Mouse (Mus musculus) midbrain, embryonic 16.5 days (tissue): Measurements from ENCODE around the gene Slc18a3. TPM values are rescaled to one million over a fixed set of nuclear protein-coding genes. Genes with fewer than 3 reads are reported as not detected.

ENCODE experiments used
- ATAC-seq: fragments of 200-750 bp; cut with Nextera tagmentation; 2 replicates; pipeline ENCODE4 v1.8.0; 2017; ENCODE audit warnings: moderate TSS enrichment
- H3K27ac ChIP-seq: fragments of 300-500 bp; sonication (generic); 2 replicates; pipeline ENCODE4 v1.5.1; 2014; ENCODE audit warnings: mild to moderate bottlenecking, low read length, mixed read lengths
- H3K27me3 ChIP-seq: fragments of 300-500 bp; sonication (generic); 2 replicates; pipeline ENCODE4 v1.6.1; 2014; ENCODE audit warnings: low read depth, low read length, mixed read lengths; ENCODE audit not compliant: control insufficient read depth, insufficient read depth
- H3K36me3 ChIP-seq: fragments of 300-500 bp; sonication (generic); 2 replicates; pipeline ENCODE4 v1.6.1; 2014; ENCODE audit warnings: mild to moderate bottlenecking, low read length, moderate library complexity, mixed read lengths; ENCODE audit not compliant: control insufficient read depth, insufficient read depth
- H3K4me1 ChIP-seq: fragments of 300-500 bp; sonication (generic); 2 replicates; pipeline ENCODE4 v1.6.1; 2014; ENCODE audit warnings: mild to moderate bottlenecking, low read length, mixed read lengths; ENCODE audit not compliant: control insufficient read depth, insufficient read depth
- H3K4me2 ChIP-seq: fragments of 300-500 bp; sonication (generic); 2 replicates; pipeline ENCODE4 v1.6.1; 2014; ENCODE audit warnings: mild to moderate bottlenecking, low read length, mixed read lengths
- H3K4me3 ChIP-seq: fragments of 300-500 bp; sonication (generic); 2 replicates; pipeline ENCODE4 v1.5.1; 2014; ENCODE audit warnings: low read depth, mild to moderate bottlenecking, low read length, moderate library complexity, mixed read lengths
- H3K9ac ChIP-seq: fragments of 300-500 bp; sonication (generic); 2 replicates; pipeline ENCODE4 v1.6.1; 2014; ENCODE audit warnings: low read depth, low read length, mixed read lengths
- H3K9me3 ChIP-seq: fragments of 300-500 bp; sonication (generic); replicated peaks from 2 replicates; pipeline ENCODE4 v1.6.1; 2014; ENCODE audit warnings: mild to moderate bottlenecking, low read length, mixed read lengths; ENCODE audit not compliant: control insufficient read depth, poor library complexity, severe bottlenecking
- WGBS: fragments of 180-500 bp; shearing (Covaris S2); extraction: QIAGEN DNeasy Blood & Tissue Kit; methylation state at CpG from one replicate; pipeline ENCODE4 v1.1.7; 2014; 5-methylcytosine and 5-hydroxymethylcytosine counted together
- polyA plus RNA-seq: library from polyadenylated mRNA; unstranded; fragments of >200 nt; fragmentation: Nextera tagmentation; extraction: Ambion mirVana; gene quantifications from 2 replicates; pipeline ENCODE4 v1.2.1, GENCODE M21; 2015

The Slc18a3 gene
- 2.7 and 3.6 TPM in 2 replicates for polyA plus RNA-seq

DNA sequence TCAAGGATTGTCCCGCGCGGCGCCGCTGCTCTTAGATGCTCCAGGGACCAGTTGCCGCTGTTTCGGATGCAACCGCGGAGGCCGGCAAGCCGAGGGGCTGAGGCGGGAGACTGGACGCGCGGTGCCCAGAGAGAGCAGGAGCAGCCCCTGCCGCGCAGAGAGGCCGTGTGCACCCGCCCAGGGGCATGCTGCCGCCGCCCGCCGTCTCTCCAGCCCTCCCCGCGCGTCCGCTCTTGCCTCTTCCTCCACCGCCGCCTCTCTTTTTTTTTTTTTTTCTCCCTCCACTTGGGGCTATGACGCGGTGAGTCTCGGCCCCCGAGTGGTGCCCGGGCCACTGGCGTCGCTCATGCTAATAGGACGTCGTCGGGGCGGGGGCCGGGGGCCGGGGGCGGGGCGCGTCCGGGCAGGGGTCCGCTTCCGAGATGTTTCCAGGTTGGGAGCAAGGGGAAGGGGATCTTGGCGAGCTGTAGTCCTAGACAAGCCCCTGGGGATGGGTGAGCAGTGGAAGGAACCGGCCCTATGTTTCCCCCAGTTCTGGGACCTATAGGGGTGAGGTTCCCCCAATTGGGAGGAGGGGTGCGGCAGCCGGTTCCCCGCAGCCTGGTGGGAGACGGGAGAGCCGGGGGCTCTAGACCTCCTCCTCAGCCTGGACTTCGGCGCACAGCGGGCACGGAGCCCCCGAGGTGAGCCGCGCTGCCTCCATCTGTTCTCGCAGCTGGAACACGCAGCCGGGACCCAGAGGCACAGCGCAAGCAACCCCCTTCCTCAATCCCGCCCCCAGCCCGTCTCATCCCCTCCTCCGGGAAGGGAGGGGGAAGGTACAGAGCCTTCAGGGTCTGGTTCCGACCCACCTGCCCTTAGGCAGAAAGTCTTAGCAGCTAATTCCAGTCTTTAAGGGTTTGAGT is at the start of gene Slc18a3:
Gene Slc18a3 (minus strand): TSS at position 250 of the 905 bp plus-strand sequence.
- H3K4me3 ChIP-seq, result peak within 1 kb of the TSS; percentile 43
- peak within 1 kb of the TSS; percentile 69 for H3K4me2 ChIP-seq
- H3K9me3 ChIP-seq, result no peaks in the 10 kb centered on the region
- H3K4me1 ChIP-seq, result peaks cover 21% of the 10 kb centered on the region
- H3K27me3 ChIP-seq, result peaks cover 79% of the 10 kb centered on the region
- 1% methylated on average over 65 of the region's 70 CpGs for WGBS
- H3K9ac ChIP-seq, result peak within 1 kb of the TSS; percentile 49
- H3K27ac ChIP-seq, result no peak within 1 kb of the TSS
- ATAC-seq, result no peak; the same call in 1 of the 2 replicates
- no peaks in the 10 kb centered on the region for H3K36me3 ChIP-seq

- under 1% methylated on average over 62 of the region's 62 CpGs for WGBS
- H3K9ac ChIP-seq, result peak within 1 kb of the TSS; percentile 84
Measured at GRCm38 (mm10) chr14:32513336-32514032, 48.8 kb upstream of the Slc18a3 start, which contains the start of gene Ercc6. Gene Ercc6, plus strand, starts transcription at chr14:32513521.

GRCm38 (mm10) chr14:32512912-32513311 is 48.3 kb upstream of the Slc18a3 start:
- Histone ChIP-seq H3K4me1 (peaks cover 17% of the 10 kb centered on the region), H3K27ac (peak overlapping the region; percentile 1), H3K4me3 (peak overlapping the region; percentile 86), H3K9me3 (no peaks in the 10 kb centered on the region), H3K36me3 (peaks cover 6% of the 10 kb centered on the region; the same call in 1 of the 2 replicates), H3K27me3 (no peaks in the 10 kb centered on the region), H3K9ac (peak overlapping the region; percentile 33), H3K4me2 (peak overlapping the region; percentile 78)
- 41% methylated on average over 9 of the region's 9 CpGs for WGBS
- peak; percentile 57 for ATAC-seq

More at GRCm38 (mm10) chr14:32513336-32514032, 48.8 kb upstream of the Slc18a3 start, which contains the start of gene Ercc6:
- Histone ChIP-seq H3K36me3 (peaks cover 6% of the 10 kb centered on the region; the same call in 1 of the 2 replicates), H3K4me1 (peaks cover 17% of the 10 kb centered on the region), H3K4me2 (peak within 1 kb of the TSS; percentile 78), H3K27me3 (no peaks in the 10 kb centered on the region), H3K9me3 (no peaks in the 10 kb centered on the region), H3K27ac (peak within 1 kb of the TSS; percentile 92), H3K4me3 (peak within 1 kb of the TSS; percentile 86)
- peak; percentile 95 for ATAC-seq

DNA sequence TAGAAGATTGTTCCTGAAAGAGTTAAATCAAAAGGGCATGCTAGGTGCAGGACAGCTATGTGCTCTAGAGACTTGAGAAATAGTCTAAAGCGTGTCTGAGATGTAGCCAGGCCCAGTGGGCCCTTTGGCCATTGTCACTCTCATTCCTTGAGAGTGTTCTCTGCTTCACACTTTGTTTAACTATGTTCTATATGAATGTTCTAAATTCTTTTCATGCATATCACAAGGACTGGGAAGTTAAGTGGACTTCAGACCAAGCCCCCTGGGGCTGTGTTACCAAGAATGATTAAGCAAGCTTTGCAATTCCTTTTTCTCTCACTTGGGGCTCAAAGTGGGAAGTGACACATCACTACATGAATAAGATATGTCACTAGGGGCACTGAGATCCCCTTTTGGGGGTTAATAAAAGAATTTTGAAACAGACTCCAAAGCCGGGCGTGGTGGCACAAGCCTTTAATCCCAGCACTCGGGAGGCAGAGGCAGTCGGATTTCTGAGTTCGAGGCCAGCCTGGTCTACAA is 44.9 kb upstream of the Slc18a3 start:
- 83% methylated on average over 6 of the region's 6 CpGs for WGBS
- Histone ChIP-seq H3K9ac (no peak overlapping the region), H3K27ac (no peak overlapping the region), H3K27me3 (no peaks in the 10 kb centered on the region), H3K36me3 (no peaks in the 10 kb centered on the region), H3K4me1 (peaks cover 9% of the 10 kb centered on the region), H3K4me3 (no peak overlapping the region), H3K9me3 (no peaks in the 10 kb centered on the region), H3K4me2 (no peak overlapping the region)
- no peak for ATAC-seq

- no peak overlapping the region for H3K4me3 ChIP-seq
- H3K36me3 ChIP-seq, result no peaks in the 10 kb centered on the region
- WGBS, result 83% methylated on average over 10 of the region's 10 CpGs
- H3K4me1 ChIP-seq, result peaks cover 3% of the 10 kb centered on the region
- no peak overlapping the region for H3K27ac ChIP-seq
- no peaks in the 10 kb centered on the region for H3K27me3 ChIP-seq
- H3K9me3 ChIP-seq, result no peaks in the 10 kb centered on the region
- no peak for ATAC-seq
- H3K9ac ChIP-seq, result no peak overlapping the region
- H3K4me2 ChIP-seq, result no peak overlapping the region
Measured at GRCm38 (mm10) chr14:32508105-32508835, 43.6 kb upstream of the Slc18a3 start.

- no peaks in the 10 kb centered on the region for H3K36me3 ChIP-seq
- H3K27ac ChIP-seq, result no peak overlapping the region
- no peaks in the 10 kb centered on the region for H3K4me1 ChIP-seq
- H3K9ac ChIP-seq, result no peak overlapping the region
- 81% methylated on average over 4 of the region's 4 CpGs for WGBS
- H3K4me3 ChIP-seq, result no peak overlapping the region
- no peaks in the 10 kb centered on the region for H3K27me3 ChIP-seq
- no peak for ATAC-seq
- no peak overlapping the region for H3K4me2 ChIP-seq
- no peaks in the 10 kb centered on the region for H3K9me3 ChIP-seq
Measured at GRCm38 (mm10) chr14:32507216-32507615, 42.6 kb upstream of the Slc18a3 start.

DNA sequence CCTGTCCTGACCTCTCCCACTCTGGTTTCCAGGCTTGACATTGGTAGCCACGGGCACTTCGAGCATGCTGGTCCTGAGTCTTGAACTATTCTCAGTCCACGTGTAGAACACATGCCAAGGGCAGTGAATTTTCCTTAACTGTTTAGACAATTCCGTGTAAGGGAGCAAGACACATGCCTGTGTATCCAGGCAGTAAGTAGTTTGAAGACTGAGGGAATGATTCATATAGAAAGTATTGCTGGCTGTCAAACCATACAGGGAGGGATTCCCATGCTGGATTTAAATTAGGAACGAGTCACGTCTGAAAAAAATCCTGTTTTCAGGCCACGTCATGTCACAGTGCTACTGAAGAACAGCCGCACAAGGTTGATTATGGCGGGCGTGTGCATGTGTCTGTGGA is 41.7 kb upstream of the Slc18a3 start:
- no peak for ATAC-seq
- Histone ChIP-seq H3K27ac (no peak overlapping the region), H3K27me3 (no peaks in the 10 kb centered on the region), H3K4me1 (no peaks in the 10 kb centered on the region), H3K36me3 (no peaks in the 10 kb centered on the region), H3K9me3 (no peaks in the 10 kb centered on the region), H3K4me3 (no peak overlapping the region), H3K4me2 (no peak overlapping the region), H3K9ac (no peak overlapping the region)
- WGBS, result 90% methylated on average over 10 of the region's 10 CpGs

DNA sequence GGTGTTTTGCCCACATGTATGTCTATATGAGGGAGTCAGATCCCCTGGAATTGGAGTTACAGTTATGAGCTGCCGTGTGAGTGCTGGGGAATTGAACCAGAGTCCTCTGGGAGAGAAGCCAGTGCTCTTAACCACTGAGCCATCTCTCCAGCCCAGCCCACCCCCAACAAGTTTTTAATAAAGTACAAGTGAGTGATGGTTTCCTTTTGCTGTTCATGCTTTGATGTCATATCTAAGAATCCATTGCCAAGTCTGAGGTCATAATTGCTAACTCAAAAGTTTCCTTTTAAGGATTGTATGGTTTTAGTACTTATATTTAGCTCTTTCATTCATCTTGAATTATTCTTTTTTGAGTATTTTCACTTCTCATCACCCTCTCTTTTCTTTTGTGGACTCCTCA is 39.2 kb upstream of the Slc18a3 start:
- H3K27ac ChIP-seq, result no peak overlapping the region
- no peak overlapping the region for H3K9ac ChIP-seq
- no peaks in the 10 kb centered on the region for H3K36me3 ChIP-seq
- H3K4me3 ChIP-seq, result no peak overlapping the region
- no peaks in the 10 kb centered on the region for H3K9me3 ChIP-seq
- 95% methylated on average over 1 of the region's 1 CpGs for WGBS
- ATAC-seq, result no peak
- no peaks in the 10 kb centered on the region for H3K27me3 ChIP-seq
- no peak overlapping the region for H3K4me2 ChIP-seq
- no peaks in the 10 kb centered on the region for H3K4me1 ChIP-seq
